ENCODE assay signal across 8 mouse cellular contexts in genomic region chr2:31917636-31918035, GRCm38 (mm10). TPM values are rescaled to one million over a fixed set of nuclear protein-coding genes. Genes with fewer than 3 reads are reported as not detected.
DNase-seq lines count a peak whose midpoint lies in the region; ATAC-seq and TF ChIP-seq lines count a peak whose summit lies in the region.

No protein-coding gene starts in this region.

- no peaks in the 10 kb centered on the region for H3K36me3 ChIP-seq in testis, adult 2 months (ENCODE audit: control insufficient read depth, insufficient read depth, low read length)
- H3K36me3 ChIP-seq in kidney, postnatal 0 days (ENCODE audit: insufficient read depth, low read length): no peaks in the 10 kb centered on the region
- no peaks in the 10 kb centered on the region for H3K36me3 ChIP-seq in forebrain, embryonic 16.5 days (ENCODE audit: control insufficient read depth, insufficient read depth)

- H3K4me1 ChIP-seq in testis, adult 2 months (ENCODE audit: control insufficient read depth, insufficient read depth, low read length): peaks cover 3% of the 10 kb centered on the region
- H3K4me1 ChIP-seq in kidney, postnatal 0 days (replicated peaks; ENCODE audit: insufficient read depth, low read length): no peaks in the 10 kb centered on the region
- H3K4me1 ChIP-seq in forebrain, embryonic 16.5 days (replicated peaks; ENCODE audit: control insufficient read depth, insufficient read depth, low read length): no peaks in the 10 kb centered on the region

- H3K4me3 ChIP-seq in testis, adult 2 months (ENCODE audit: control insufficient read depth, low read depth, low read length): no peak overlapping the region
- H3K4me3 ChIP-seq in kidney, postnatal 0 days (replicated peaks; ENCODE audit: low read depth, low read length): no peak overlapping the region
- no peak overlapping the region for H3K4me3 ChIP-seq in forebrain, embryonic 16.5 days (replicated peaks; ENCODE audit: low read length)

- no peaks in the 10 kb centered on the region for H3K27me3 ChIP-seq in testis, adult 2 months (ENCODE audit: control insufficient read depth, insufficient read depth, low read length)
- no peaks in the 10 kb centered on the region for H3K27me3 ChIP-seq in kidney, postnatal 0 days (ENCODE audit: insufficient read depth, low read length)
- no peaks in the 10 kb centered on the region for H3K27me3 ChIP-seq in forebrain, embryonic 16.5 days (replicated peaks; ENCODE audit: control insufficient read depth, insufficient read depth, low read length)

- H3K27ac ChIP-seq in testis, adult 2 months (ENCODE audit: control insufficient read depth, insufficient read depth, low read depth, low read length): no peak overlapping the region
- no peak overlapping the region for H3K27ac ChIP-seq in kidney, postnatal 0 days
- no peak overlapping the region for H3K27ac ChIP-seq in forebrain, embryonic 16.5 days (ENCODE audit: low read length)

- no peak overlapping the region for H3K9ac ChIP-seq in kidney, postnatal 0 days (ENCODE audit: low read depth, low read length)
- H3K9ac ChIP-seq in forebrain, embryonic 16.5 days (replicated peaks; ENCODE audit: low read depth, low read length): no peak overlapping the region

- 21% methylated on average over 4 of the region's 4 CpGs for WGBS in kidney, postnatal 0 days
- WGBS in forebrain, embryonic 16.5 days: 27% methylated on average over 4 of the region's 4 CpGs

- no peak for TF ChIP-seq POLR2A in testis, adult 2 months (IDR thresholded peaks at IDR 0.05; ENCODE audit: control insufficient read depth, low read depth, low read length)

- TF ChIP-seq CTCF in testis, adult 2 months (IDR thresholded peaks at IDR 0.05; ENCODE audit: control insufficient read depth, insufficient read depth, insufficient replicate concordance, low read depth, low read length): peak; percentile 60; the same call in 1 of the 2 replicates
- TF ChIP-seq CTCF in kidney, postnatal 0 days (IDR thresholded peaks at IDR 0.05; ENCODE audit: low read depth): peak; percentile 80

- H3K4me2 ChIP-seq in kidney, postnatal 0 days (ENCODE audit: low read length): no peak overlapping the region
- no peak overlapping the region for H3K4me2 ChIP-seq in forebrain, embryonic 16.5 days (ENCODE audit: low read length)

- ATAC-seq in kidney, postnatal 0 days (replicated peaks; ENCODE audit: low FRiP score, low read depth): 0 out of 2 replicates have a peak, but pooled peaks have one; percentile 23
- no peak for ATAC-seq in forebrain, embryonic 16.5 days

- DNase-seq in gastrocnemius, adult 18-20 months (ENCODE audit: low spot score): peak; percentile 50
- no peak for DNase-seq in gastrocnemius, postnatal 4 days (ENCODE audit: low spot score in 2 of 2)
- DNase-seq in testis, postnatal 10 days (ENCODE audit: low spot score): no peak
- peak; percentile 15 for DNase-seq in cerebellum, adult 8-10 months
- DNase-seq in kidney, postnatal 0 days (ENCODE audit: low spot score): peak; percentile 45
- DNase-seq in retina, embryonic 14.5 days (ENCODE audit: low spot score): peak; percentile 66

- H3K9me3 ChIP-seq in kidney, postnatal 0 days (replicated peaks; ENCODE audit: low read length): no peaks in the 10 kb centered on the region
- H3K9me3 ChIP-seq in forebrain, embryonic 16.5 days (ENCODE audit: control insufficient read depth, low read length): no peaks in the 10 kb centered on the region

RNA-seq across cellular contexts. Expression of gene Lamc3, which starts 30.5 kb away (rescaled TPM):
- under 1 TPM; 0.16 to 0.33 TPM for total RNA-seq in gastrocnemius, adult 18-20 months (2021)
- total RNA-seq in gastrocnemius, postnatal 4 days (2021): under 1 TPM; 0.12 to 0.13 TPM
- 12.3 and 17.2 TPM in 2 replicates for polyA plus RNA-seq in testis, adult 2 months (2012; rRNA removed)
- polyA plus RNA-seq in kidney, postnatal 0 days (2015; fragmentation: Nextera tagmentation; extraction: Ambion mirVana): 2.8 TPM in 2 replicates
- polyA plus RNA-seq in forebrain, embryonic 16.5 days (2015; fragmentation: Nextera tagmentation; extraction: Ambion mirVana): 3.4 and 4.0 TPM in 2 replicates

RNA-seq across cellular contexts. Expression of gene Aif1l, which starts 32.3 kb away (rescaled TPM):
- 1 to 10 TPM; 2.9 to 3.3 TPM for total RNA-seq in gastrocnemius, adult 18-20 months (2021)
- 10 to 100 TPM; 21.6 to 25.8 TPM for total RNA-seq in gastrocnemius, postnatal 4 days (2021)
- 1.1 and 2.3 TPM in 2 replicates for polyA plus RNA-seq in testis, adult 2 months (2012; rRNA removed)
- polyA plus RNA-seq in kidney, postnatal 0 days (2015; fragmentation: Nextera tagmentation; extraction: Ambion mirVana): 129 and 141 TPM in 2 replicates
- 42.9 and 45.9 TPM in 2 replicates for polyA plus RNA-seq in forebrain, embryonic 16.5 days (2015; fragmentation: Nextera tagmentation; extraction: Ambion mirVana)

RNA-seq across cellular contexts. Expression of gene Nup214, which starts 56.6 kb away (rescaled TPM):
- total RNA-seq in gastrocnemius, adult 18-20 months (2021): 10 to 100 TPM; 18.0 to 23.5 TPM
- total RNA-seq in gastrocnemius, postnatal 4 days (2021): 10 to 100 TPM; 38.9 to 43.3 TPM
- 103 and 115 TPM in 2 replicates for polyA plus RNA-seq in testis, adult 2 months (2012; rRNA removed)
- polyA plus RNA-seq in kidney, postnatal 0 days (2015; fragmentation: Nextera tagmentation; extraction: Ambion mirVana): 57.6 and 67.3 TPM in 2 replicates
- polyA plus RNA-seq in forebrain, embryonic 16.5 days (2015; fragmentation: Nextera tagmentation; extraction: Ambion mirVana): 67.8 and 69.2 TPM in 2 replicates

Comparison
In these comparisons a context has a peak if more than half of its experiments do, and no peak if none do; other contexts are left out.
1. DNase-seq: peak in gastrocnemius, adult 18-20 months (single experiment), cerebellum, adult 8-10 months (single experiment), kidney, postnatal 0 days (single experiment) and retina, embryonic 14.5 days (single experiment); none in gastrocnemius, postnatal 4 days (0 of 2) and testis, postnatal 10 days (single experiment).
2. RNA of gene Aif1l, which starts 32.3 kb away (polyA plus RNA-seq): 129 to 141 TPM in kidney, postnatal 0 days and 42.9 to 45.9 TPM in forebrain, embryonic 16.5 days; 1.1 to 2.3 TPM in testis, adult 2 months; every median in the first group is over 10 times any median in the second.